Mouse (Mus musculus) stomach, embryonic 16.5 days (tissue): ENCODE measurements at regions not wholly inside any gene's neighbourhood (a gene's known extent, or its start where the extent isn't known, plus 50 kb on each side); places are given as distances from the start of the nearest gene placed in this dataset.
A peak's percentile ranks its signal among the peaks of the same experiment; 100 is the strongest.

ENCODE experiments used
- ATAC-seq: fragments of 200-750 bp; cut with Nextera tagmentation; 2 replicates; pipeline ENCODE4 v1.8.0; 2017; ENCODE audit warnings: moderate number of reproducible peaks, moderate TSS enrichment; ENCODE audit not compliant: insufficient read depth, low FRiP score
- H3K27ac ChIP-seq: fragments of 300-500 bp; sonication (generic); 2 replicates; pipeline ENCODE4 v1.5.1; 2014; ENCODE audit warnings: low read length
- H3K27me3 ChIP-seq: fragments of 300-500 bp; sonication (generic); 2 replicates; pipeline ENCODE4 v1.6.1; 2014; ENCODE audit warnings: low read length, control low read depth, mixed read lengths; ENCODE audit not compliant: control insufficient read depth, insufficient read depth
- H3K36me3 ChIP-seq: fragments of 300-500 bp; sonication (generic); 2 replicates; pipeline ENCODE4 v1.6.1; 2014; ENCODE audit warnings: low read length; ENCODE audit not compliant: control insufficient read depth, insufficient read depth
- H3K4me1 ChIP-seq: fragments of 300-500 bp; sonication (generic); 2 replicates; pipeline ENCODE4 v1.6.1; 2014; ENCODE audit warnings: low read length, control low read depth, mixed read lengths; ENCODE audit not compliant: control insufficient read depth, insufficient read depth
- H3K4me2 ChIP-seq: fragments of 300-500 bp; sonication (generic); 2 replicates; pipeline ENCODE4 v1.6.1; 2014; ENCODE audit warnings: low read depth, low read length, mixed read lengths
- H3K4me3 ChIP-seq: fragments of 300-500 bp; sonication (generic); replicated peaks from 2 replicates; pipeline ENCODE4 v1.5.1; 2014; ENCODE audit warnings: mild to moderate bottlenecking, low read length
- H3K9ac ChIP-seq: fragments of 300-500 bp; sonication (generic); 2 replicates; pipeline ENCODE4 v1.6.1; 2014; ENCODE audit warnings: low read length
- H3K9me3 ChIP-seq: fragments of 300-500 bp; sonication (generic); replicated peaks from 2 replicates; pipeline ENCODE4 v1.6.1; 2016; ENCODE audit warnings: low read length, control low read depth; ENCODE audit not compliant: control insufficient read depth
- whole genome bisulfite sequencing: fragments of 180-500 bp; shearing (Covaris S2); extraction: QIAGEN DNeasy Blood & Tissue Kit; methylation state at CpG from one replicate; pipeline ENCODE4 v1.1.7; 2014; 5-methylcytosine and 5-hydroxymethylcytosine counted together

GRCm38 (mm10) chr10:91701822-91702221, 520.7 kb upstream of the Tmpo start:
- Histone ChIP-seq H3K9me3 (no peaks in the 10 kb centered on the region), H3K4me3 (no peak overlapping the region), H3K9ac (no peak overlapping the region), H3K36me3 (no peaks in the 10 kb centered on the region), H3K27me3 (no peaks in the 10 kb centered on the region), H3K4me2 (no peak overlapping the region), H3K4me1 (no peaks in the 10 kb centered on the region), H3K27ac (no peak overlapping the region)
- no peak for ATAC-seq
- WGBS: 62% methylated on average over 3 of the region's 3 CpGs

GRCm38 (mm10) chr10:91686082-91686618, 505.0 kb upstream of the Tmpo start:
- WGBS: 71% methylated on average over 8 of the region's 8 CpGs
- Histone ChIP-seq H3K4me1 (no peaks in the 10 kb centered on the region; the same call in 1 of the 2 replicates), H3K4me2 (no peak overlapping the region), H3K27ac (no peak overlapping the region), H3K4me3 (no peak overlapping the region), H3K9me3 (no peaks in the 10 kb centered on the region), H3K27me3 (no peaks in the 10 kb centered on the region), H3K9ac (no peak overlapping the region), H3K36me3 (no peaks in the 10 kb centered on the region)
- ATAC-seq: no peak

- no peak overlapping the region for H3K27ac ChIP-seq
- peak; percentile 64; the same call in 1 of the 2 replicates for ATAC-seq
Observed at GRCm38 (mm10) chr10:91685164-91686027, 504.3 kb upstream of the Tmpo start.

GRCm38 (mm10) chr10:91679641-91680040, 498.5 kb upstream of the Tmpo start:
- no peaks in the 10 kb centered on the region for H3K27me3 ChIP-seq
- no peak overlapping the region for H3K4me2 ChIP-seq
- no peak for ATAC-seq
- H3K4me1 ChIP-seq: no peaks in the 10 kb centered on the region
- H3K4me3 ChIP-seq: no peak overlapping the region
- H3K36me3 ChIP-seq: no peaks in the 10 kb centered on the region
- no peak overlapping the region for H3K9ac ChIP-seq
- H3K9me3 ChIP-seq: no peaks in the 10 kb centered on the region
- H3K27ac ChIP-seq: no peak overlapping the region

More at GRCm38 (mm10) chr10:91685164-91686027, 504.3 kb upstream of the Tmpo start:
- WGBS: 37% methylated on average over 8 of the region's 8 CpGs
- Histone ChIP-seq H3K4me1 (no peaks in the 10 kb centered on the region; the same call in 1 of the 2 replicates), H3K36me3 (no peaks in the 10 kb centered on the region), H3K4me3 (no peak overlapping the region), H3K27me3 (no peaks in the 10 kb centered on the region), H3K9me3 (no peaks in the 10 kb centered on the region), H3K4me2 (no peak overlapping the region), H3K9ac (no peak overlapping the region)

GRCm38 (mm10) chr10:91637911-91638310, 456.8 kb upstream of the Tmpo start:
- H3K27ac ChIP-seq: no peak overlapping the region
- H3K9me3 ChIP-seq: no peaks in the 10 kb centered on the region
- H3K4me3 ChIP-seq: no peak overlapping the region
- H3K27me3 ChIP-seq: no peaks in the 10 kb centered on the region
- no peak overlapping the region for H3K4me2 ChIP-seq
- no peak overlapping the region for H3K9ac ChIP-seq
- H3K36me3 ChIP-seq: no peaks in the 10 kb centered on the region
- ATAC-seq: no peak
- H3K4me1 ChIP-seq: no peaks in the 10 kb centered on the region

- no peak for ATAC-seq
- H3K4me2 ChIP-seq: no peak overlapping the region
- H3K27ac ChIP-seq: no peak overlapping the region
- H3K36me3 ChIP-seq: no peaks in the 10 kb centered on the region
- H3K9me3 ChIP-seq: no peaks in the 10 kb centered on the region
- H3K9ac ChIP-seq: no peak overlapping the region
- H3K4me3 ChIP-seq: no peak overlapping the region
- WGBS: 68% methylated on average over 6 of the region's 6 CpGs
- H3K27me3 ChIP-seq: no peaks in the 10 kb centered on the region
- no peaks in the 10 kb centered on the region for H3K4me1 ChIP-seq
Observed at GRCm38 (mm10) chr10:91628672-91629071, 447.6 kb upstream of the Tmpo start.

- Histone ChIP-seq H3K36me3 (no peaks in the 10 kb centered on the region), H3K4me2 (no peak overlapping the region), H3K9ac (no peak overlapping the region), H3K27ac (no peak overlapping the region), H3K4me1 (no peaks in the 10 kb centered on the region), H3K4me3 (no peak overlapping the region), H3K9me3 (no peaks in the 10 kb centered on the region), H3K27me3 (no peaks in the 10 kb centered on the region)
- WGBS: 82% methylated on average over 2 of the region's 2 CpGs
- ATAC-seq: no peak
Observed at GRCm38 (mm10) chr10:91622281-91622680, 441.2 kb upstream of the Tmpo start.

- no peaks in the 10 kb centered on the region for H3K9me3 ChIP-seq
- no peaks in the 10 kb centered on the region for H3K36me3 ChIP-seq
- ATAC-seq: no peak
- no peak overlapping the region for H3K4me2 ChIP-seq
- no peaks in the 10 kb centered on the region for H3K27me3 ChIP-seq
- no peak overlapping the region for H3K4me3 ChIP-seq
- H3K27ac ChIP-seq: no peak overlapping the region
- H3K4me1 ChIP-seq: no peaks in the 10 kb centered on the region
- WGBS: 73% methylated on average over 8 of the region's 8 CpGs
- H3K9ac ChIP-seq: no peak overlapping the region
Observed at GRCm38 (mm10) chr10:91613794-91614479, 432.8 kb upstream of the Tmpo start.

- Histone ChIP-seq H3K4me3 (no peak overlapping the region), H3K9me3 (no peaks in the 10 kb centered on the region), H3K36me3 (no peaks in the 10 kb centered on the region), H3K4me1 (no peaks in the 10 kb centered on the region), H3K27ac (no peak overlapping the region), H3K4me2 (no peak overlapping the region), H3K9ac (no peak overlapping the region), H3K27me3 (no peaks in the 10 kb centered on the region)
- WGBS: 90% methylated on average over 4 of the region's 4 CpGs
- ATAC-seq: no peak
Observed at GRCm38 (mm10) chr10:91612052-91612451, 430.9 kb upstream of the Tmpo start.
